Mouse (Mus musculus) heart, embryonic 14.5 days (tissue): ENCODE results near the gene Sv2b. TPM values are rescaled to one million over a fixed set of nuclear protein-coding genes. Genes with fewer than 3 reads are reported as not detected.

Source experiments
- ATAC-seq: fragments of 200-750 bp; cut with Nextera tagmentation; 2 replicates; pipeline ENCODE4 v1.8.0; 2017; ENCODE audit warnings: low read depth, moderate TSS enrichment; ENCODE audit not compliant: insufficient number of reproducible peaks, insufficient read depth, low FRiP score
- H3K27ac ChIP-seq, 2 experiments: fragments of 200-500 bp in 1 of 2; fragments of 300-500 bp in 1 of 2; sonication (generic) in 1 of 2; replicated peaks in 1 of 2; 2 replicates each; pipeline ENCODE4 v1.5.1; 2012 to 2014; ENCODE audit warnings: low read depth in 2 of 2, low read length in 2 of 2, control low read depth in 1 of 2, mild to moderate bottlenecking in 1 of 2, mixed read lengths in 1 of 2; ENCODE audit not compliant: control insufficient read depth in 1 of 2, insufficient read depth in 1 of 2
- H3K27me3 ChIP-seq: fragments of 300-500 bp; sonication (generic); 2 replicates; pipeline ENCODE4 v1.6.1; 2014; ENCODE audit warnings: mild to moderate bottlenecking, low read length, control low read depth; ENCODE audit not compliant: control insufficient read depth, insufficient read depth
- H3K36me3 ChIP-seq: fragments of 300-500 bp; sonication (generic); 2 replicates; pipeline ENCODE4 v1.6.1; 2014; ENCODE audit warnings: mild to moderate bottlenecking, control low read depth, low read length, mixed read lengths; ENCODE audit not compliant: control insufficient read depth, insufficient read depth
- H3K4me1 ChIP-seq, 2 experiments: fragments of 200-500 bp in 1 of 2; fragments of 300-500 bp in 1 of 2; sonication (generic) in 1 of 2; 2 replicates each; pipeline ENCODE4 v1.6.1; 2012 to 2014; ENCODE audit warnings: low read length in 2 of 2, control low read depth in 1 of 2, mixed read lengths in 1 of 2; ENCODE audit not compliant: control insufficient read depth in 2 of 2, insufficient read depth in 2 of 2
- H3K4me2 ChIP-seq: fragments of 300-500 bp; sonication (generic); 2 replicates; pipeline ENCODE4 v1.6.1; 2014; ENCODE audit warnings: mild to moderate bottlenecking, low read length
- H3K4me3 ChIP-seq, 2 experiments: fragments of 200-500 bp in 1 of 2; fragments of 300-500 bp in 1 of 2; sonication (generic) in 1 of 2; 2 replicates each; pipeline ENCODE4 v1.5.1; 2012 to 2014; ENCODE audit warnings: low read length in 2 of 2, mild to moderate bottlenecking in 2 of 2, control low read depth in 1 of 2, low read depth in 1 of 2, moderate library complexity in 1 of 2; ENCODE audit not compliant: control insufficient read depth in 1 of 2, insufficient read depth in 1 of 2
- H3K9ac ChIP-seq: fragments of 300-500 bp; sonication (generic); 2 replicates; pipeline ENCODE4 v1.6.1; 2014; ENCODE audit warnings: mild to moderate bottlenecking, low read length
- H3K9me3 ChIP-seq: fragments of 300-500 bp; sonication (generic); 2 replicates; pipeline ENCODE4 v1.6.1; 2016; ENCODE audit warnings: low read length, control low read depth; ENCODE audit not compliant: control insufficient read depth
- WGBS: fragments of 180-500 bp; shearing (Covaris S2); extraction: QIAGEN DNeasy Blood & Tissue Kit; methylation state at CpG from one replicate; pipeline ENCODE4 v1.1.7; 2014; 5-methylcytosine and 5-hydroxymethylcytosine counted together
- polyA plus RNA-seq: library from polyadenylated mRNA; unstranded; fragments of >200 nt; fragmentation: Nextera tagmentation; extraction: Ambion mirVana; gene quantifications from 2 replicates; pipeline ENCODE4 v1.2.1, GENCODE M21; 2014

Sv2b gene
- polyA plus RNA-seq, 1 experiment from 2014 or later, result 0.55 TPM

- no peaks in the 10 kb centered on the region; a peak in 1 of 4 replicates for H3K4me1 ChIP-seq
- H3K4me2 ChIP-seq, result no peak overlapping the region
- H3K4me3 ChIP-seq, result no peak overlapping the region
- no peaks in the 10 kb centered on the region for H3K27me3 ChIP-seq
- no peak overlapping the region for H3K9ac ChIP-seq
- H3K9me3 ChIP-seq, result no peaks in the 10 kb centered on the region
- ATAC-seq, result no peak
- no peak overlapping the region for H3K27ac ChIP-seq
- no peaks in the 10 kb centered on the region for H3K36me3 ChIP-seq
- 72% methylated on average over 3 of the region's 3 CpGs for WGBS
These were observed 134.0 kb downstream of the Sv2b start for GRCm38 (mm10) chr7:75175042-75175441.

DNA sequence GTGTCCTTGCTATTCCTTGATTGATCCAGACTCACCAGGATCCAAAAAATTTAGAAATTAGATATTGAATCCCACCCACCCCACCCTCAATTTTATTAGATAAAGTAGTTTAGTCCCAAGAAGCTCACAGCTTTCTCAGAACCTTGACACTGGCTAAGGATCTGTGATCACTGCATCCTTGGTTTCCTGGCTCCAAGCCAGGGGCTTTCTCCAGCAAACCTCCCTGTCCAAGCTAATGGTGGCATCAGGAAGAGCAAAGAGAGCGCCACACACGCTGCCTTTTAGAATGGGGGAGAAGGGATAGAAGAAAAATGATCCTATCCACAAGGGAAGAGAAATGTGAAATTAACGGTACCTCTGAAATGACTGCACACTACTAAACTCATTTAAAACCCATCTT lies 141.6 kb downstream of the Sv2b start:
- no peak overlapping the region for H3K9ac ChIP-seq
- H3K27me3 ChIP-seq, result no peaks in the 10 kb centered on the region
- no peak overlapping the region for H3K4me3 ChIP-seq
- H3K36me3 ChIP-seq, result no peaks in the 10 kb centered on the region
- no peaks in the 10 kb centered on the region for H3K9me3 ChIP-seq
- H3K27ac ChIP-seq, result no peak overlapping the region
- no peak overlapping the region for H3K4me2 ChIP-seq
- no peak for ATAC-seq
- WGBS, result 77% methylated on average over 3 of the region's 3 CpGs
- H3K4me1 ChIP-seq, result no peaks in the 10 kb centered on the region

- no peak for ATAC-seq
- no peaks in the 10 kb centered on the region for H3K9me3 ChIP-seq
- peaks cover 2 to 5% of the 10 kb centered on the region in 2 experiments for H3K4me1 ChIP-seq
- no peak overlapping the region for H3K27ac ChIP-seq
- no peak overlapping the region for H3K4me2 ChIP-seq
- WGBS, result 76% methylated on average over 1 of the region's 1 CpGs
- H3K36me3 ChIP-seq, result no peaks in the 10 kb centered on the region
- H3K4me3 ChIP-seq, result no peak overlapping the region
- H3K9ac ChIP-seq, result no peak overlapping the region
- H3K27me3 ChIP-seq, result no peaks in the 10 kb centered on the region
These were observed 161.9 kb downstream of the Sv2b start for GRCm38 (mm10) chr7:75147174-75147573.

- 37% methylated on average over 2 of the region's 2 CpGs for WGBS
- no peak overlapping the region for H3K27ac ChIP-seq
These were observed 166.3 kb downstream of the Sv2b start for GRCm38 (mm10) chr7:75142800-75143199.

GRCm38 (mm10) chr7:75141919-75142700 lies 167.0 kb downstream of the Sv2b start:
- Histone ChIP-seq H3K27ac (no peak overlapping the region), H3K4me1 (peaks cover 10 to 16% of the 10 kb centered on the region in 2 experiments), H3K9ac (peak overlapping the region; percentile 56; the same call in 1 of the 2 replicates), H3K27me3 (no peaks in the 10 kb centered on the region), H3K9me3 (no peaks in the 10 kb centered on the region), H3K4me3 (peak overlapping the region; percentile 22 to 29), H3K36me3 (no peaks in the 10 kb centered on the region), H3K4me2 (peak overlapping the region; percentile 79)
- no peak for ATAC-seq
- WGBS, result 7% methylated on average over 17 of the region's 17 CpGs

More at GRCm38 (mm10) chr7:75142800-75143199, 166.3 kb downstream of the Sv2b start:
- Histone ChIP-seq H3K4me2 (no peak overlapping the region), H3K4me3 (no peak overlapping the region), H3K36me3 (no peaks in the 10 kb centered on the region), H3K9ac (no peak overlapping the region), H3K27me3 (no peaks in the 10 kb centered on the region), H3K9me3 (no peaks in the 10 kb centered on the region), H3K4me1 (peaks cover 10 to 11% of the 10 kb centered on the region in 2 experiments)
- ATAC-seq, result no peak

GRCm38 (mm10) chr7:75139306-75139705 lies 169.8 kb downstream of the Sv2b start:
- Histone ChIP-seq H3K9ac (no peak overlapping the region), H3K4me3 (no peak overlapping the region), H3K4me1 (peaks cover 10 to 17% of the 10 kb centered on the region in 2 experiments), H3K9me3 (no peaks in the 10 kb centered on the region), H3K36me3 (no peaks in the 10 kb centered on the region), H3K27me3 (no peaks in the 10 kb centered on the region), H3K4me2 (no peak overlapping the region), H3K27ac (no peak overlapping the region)
- 88% methylated on average over 2 of the region's 2 CpGs for WGBS
- no peak for ATAC-seq

DNA sequence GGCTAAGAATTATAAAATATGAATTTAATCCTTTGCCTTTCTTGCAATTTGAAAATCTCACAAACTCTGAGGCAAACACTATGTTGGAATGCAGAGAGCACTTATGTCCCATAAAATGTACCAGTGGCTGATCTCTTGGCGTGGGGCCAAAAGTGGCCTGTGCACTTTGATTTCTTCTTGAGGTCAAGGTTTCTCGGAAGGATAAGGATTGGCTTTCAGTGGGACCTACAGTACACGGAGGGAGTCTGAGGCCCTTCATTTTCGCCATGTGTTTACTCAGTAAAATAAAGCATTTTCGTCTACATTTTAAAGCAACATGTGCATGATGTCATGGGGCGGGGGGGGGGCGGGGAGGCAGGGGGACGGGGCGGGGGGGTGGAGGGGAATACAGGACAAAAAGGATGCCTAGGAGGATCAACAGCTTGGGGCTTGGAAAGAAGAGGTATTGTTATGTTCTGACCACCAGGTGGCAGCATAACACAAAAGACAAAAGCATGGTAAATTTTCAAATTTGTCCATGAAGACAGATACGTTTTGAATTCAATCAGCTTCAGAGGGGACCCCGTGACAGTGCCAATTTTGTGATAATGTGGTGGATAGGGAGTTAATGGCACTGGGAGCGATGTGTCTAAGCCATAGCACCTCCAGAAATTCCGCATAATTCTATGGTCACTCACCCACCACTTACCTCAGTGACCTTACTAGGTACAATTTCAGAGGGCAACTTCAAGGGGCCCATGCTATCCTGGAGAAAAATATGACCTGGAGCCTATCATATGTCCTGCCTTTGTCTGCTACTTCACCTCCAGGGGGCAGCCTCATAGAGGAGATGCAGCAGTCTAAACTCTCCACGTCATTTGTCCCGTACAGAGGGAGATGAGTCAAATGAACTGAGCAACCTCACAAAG lies 174.1 kb downstream of the Sv2b start:
- Histone ChIP-seq H3K4me2 (no peak overlapping the region), H3K27ac (no peak overlapping the region), H3K4me1 (peaks cover 0 to 6% of the 10 kb centered on the region in 2 experiments; a peak in 1 of 4 replicates), H3K36me3 (no peaks in the 10 kb centered on the region), H3K9me3 (no peaks in the 10 kb centered on the region), H3K9ac (no peak overlapping the region), H3K4me3 (no peak overlapping the region), H3K27me3 (no peaks in the 10 kb centered on the region)
- ATAC-seq, result no peak
- WGBS, result 24% methylated on average over 15 of the region's 15 CpGs
